In the genomic region with DNA sequence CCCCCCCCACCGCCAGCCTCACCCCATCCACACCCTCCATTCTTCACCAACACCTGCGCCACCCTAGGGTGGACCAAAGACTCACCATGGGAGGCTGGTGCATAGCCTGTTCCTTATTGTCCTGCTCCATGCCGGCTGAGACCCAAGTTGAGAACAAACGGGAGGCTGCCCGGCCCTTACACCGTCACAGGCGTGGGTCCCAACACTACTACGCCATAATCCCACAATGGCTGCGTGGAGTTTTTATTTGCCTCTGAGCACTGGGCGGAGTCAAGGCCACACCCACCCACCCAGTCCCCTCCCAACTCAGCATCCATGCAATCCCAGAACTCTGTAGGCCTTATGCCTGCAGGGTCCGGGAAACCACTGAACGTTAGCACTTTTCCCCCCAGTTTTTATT, we compare ENCODE assay signal across 30 mouse cellular contexts. TPM values are rescaled to one million over a fixed set of nuclear protein-coding genes. Genes with fewer than 3 reads are reported as not detected.
"Had no signal": no experiment of that assay in that cellular context is flagged by ENCODE, and none has a peak within 500 bp of the region (broad histone marks: within the 10 kb centered on the region; RNA-seq: fewer than 3 reads in every experiment).

Klf17 (minus strand) TSS at position 233 of the 400 bp plus-strand sequence.

- H3K36me3 ChIP-seq: midbrain, embryonic 12.5 days; midbrain, embryonic 15.5 days; neural tube, embryonic 13.5 days had no signal

- H3K4me2 ChIP-seq: lung, embryonic 14.5 days; midbrain, embryonic 12.5 days; midbrain, embryonic 15.5 days; neural tube, embryonic 13.5 days had no signal

- H3K4me1 ChIP-seq: midbrain, embryonic 12.5 days; midbrain, embryonic 15.5 days; neural tube, embryonic 13.5 days had no signal

- H3K27me3 ChIP-seq: midbrain, embryonic 12.5 days; midbrain, embryonic 15.5 days; neural tube, embryonic 13.5 days had no signal

- H3K4me3 ChIP-seq: midbrain, embryonic 12.5 days; midbrain, embryonic 15.5 days; myocyte; neural tube, embryonic 13.5 days had no signal

- H3K9ac ChIP-seq: liver, embryonic 14.5 days; liver, postnatal 0 days; lung, embryonic 14.5 days; midbrain, embryonic 12.5 days; midbrain, embryonic 15.5 days; neural tube, embryonic 13.5 days had no signal

- DNase-seq: kidney, adult 2 months; kidney, postnatal 25 days; liver, postnatal 0 days; lung, embryonic 14.5 days; retina, postnatal 1 day; right cerebral cortex, postnatal 25 days; spleen, adult 18-20 months; thymus, adult 18-20 months; thymus, postnatal 36 days had no signal

- H3K9me3 ChIP-seq: midbrain, embryonic 12.5 days; midbrain, embryonic 15.5 days; neural tube, embryonic 13.5 days had no signal

- H3K27ac ChIP-seq: kidney, postnatal 0 days; liver, embryonic 14.5 days; macrophage; midbrain, embryonic 12.5 days; midbrain, embryonic 15.5 days; neural tube, embryonic 13.5 days had no signal

- ATAC-seq: liver, postnatal 0 days; lung, postnatal 0 days; midbrain, embryonic 15.5 days had no signal

RNA-seq across cellular contexts. Expression of gene Klf17, which starts in this region (rescaled TPM):
- total RNA-seq: layer of hippocampus, adult 8-10 months; layer of hippocampus, postnatal 25 days; left cerebral cortex, adult 18-20 months; left cerebral cortex, postnatal 10 days; left cerebral cortex, postnatal 36 days; liver, adult 2 months; megakaryocyte, adult 5-6 weeks; monocyte, adult 5-6 weeks; neutrophil, adult 5-6 weeks had no signal
- polyA plus RNA-seq: kidney, adult 2 months; kidney, embryonic 14.5 days; kidney, postnatal 0 days; limb, embryonic 11.5 days; limb, embryonic 14.5 days; liver, adult 2 months; liver, embryonic 14.5 days; liver, postnatal 0 days; lung, embryonic 14.5 days; lung, postnatal 0 days; macrophage; midbrain, embryonic 12.5 days; midbrain, embryonic 15.5 days; myocyte; neural tube, embryonic 13.5 days; urinary bladder, adult 2 months had no signal
